Mouse (Mus musculus): Measurements from ENCODE around the gene Duoxa1. TPM values are rescaled to one million over a fixed set of nuclear protein-coding genes. Genes with fewer than 3 reads are reported as not detected.

Duoxa1 gene
- polyA plus RNA-seq, 1 experiment = 0.08 TPM

- Histone ChIP-seq H3K27me3 (ENCODE audit: control insufficient read depth, insufficient read depth, low read length) (peaks cover 13% of the 10 kb centered on the region; the same call in 1 of the 2 replicates), H3K27ac (ENCODE audit: insufficient read depth, low read depth, low read length) (no peak overlapping the region), H3K4me3 (ENCODE audit: low read depth, low read length) (peak overlapping the region; percentile 63), H3K4me1 (ENCODE audit: control insufficient read depth, insufficient read depth, insufficient read length, low read length) (peaks cover 12% of the 10 kb centered on the region), H3K36me3 (ENCODE audit: control insufficient read depth, insufficient read depth, low read length) (peaks cover 4% of the 10 kb centered on the region; the same call in 1 of the 2 replicates)
- WGBS = 2% methylated on average over 35 of the region's 35 CpGs
- no peak for TF ChIP-seq POLR2A (IDR thresholded peaks at IDR 0.05; ENCODE audit: low read depth, low read length)
- TF ChIP-seq CTCF (IDR thresholded peaks at IDR 0.05; ENCODE audit: extremely low read depth, insufficient read length, insufficient replicate concordance, low read depth, low read length) = no peak
Measured at GRCm38 (mm10) chr2:122297271-122298095, 16.0 kb downstream of the Duoxa1 start.

- Histone ChIP-seq H3K4me3 (ENCODE audit: low read depth, low read length) (no peak overlapping the region), H3K36me3 (ENCODE audit: control insufficient read depth, insufficient read depth, low read length) (peaks cover 12% of the 10 kb centered on the region), H3K4me1 (ENCODE audit: control insufficient read depth, insufficient read depth, insufficient read length, low read length) (peaks cover 3% of the 10 kb centered on the region; the same call in 1 of the 2 replicates), H3K27ac (ENCODE audit: insufficient read depth, low read depth, low read length) (no peak overlapping the region), H3K27me3 (ENCODE audit: control insufficient read depth, insufficient read depth, low read length) (0 out of 2 replicates have a peak, but pooled peaks cover 6% of the 10 kb centered on the region)
- no peak for TF ChIP-seq POLR2A (IDR thresholded peaks at IDR 0.05; ENCODE audit: low read depth, low read length)
- TF ChIP-seq CTCF (IDR thresholded peaks at IDR 0.05; ENCODE audit: extremely low read depth, insufficient read length, insufficient replicate concordance, low read depth, low read length) = no peak
- 59% methylated on average over 7 of the region's 7 CpGs for WGBS
Measured at GRCm38 (mm10) chr2:122294916-122295315, 18.6 kb downstream of the Duoxa1 start.

- H3K4me3 ChIP-seq (ENCODE audit: low read depth, low read length) = no peak overlapping the region
- WGBS = 25% methylated on average over 7 of the region's 7 CpGs
- no peak for TF ChIP-seq CTCF (IDR thresholded peaks at IDR 0.05; ENCODE audit: extremely low read depth, insufficient read length, insufficient replicate concordance, low read depth, low read length)
- no peak for TF ChIP-seq POLR2A (IDR thresholded peaks at IDR 0.05; ENCODE audit: low read depth, low read length)
- H3K4me1 ChIP-seq (ENCODE audit: control insufficient read depth, insufficient read depth, insufficient read length, low read length) = no peaks in the 10 kb centered on the region
- H3K27me3 ChIP-seq (ENCODE audit: control insufficient read depth, insufficient read depth, low read length) = no peaks in the 10 kb centered on the region
- peaks cover 32% of the 10 kb centered on the region for H3K36me3 ChIP-seq (ENCODE audit: control insufficient read depth, insufficient read depth, low read length)
- H3K27ac ChIP-seq (ENCODE audit: insufficient read depth, low read depth, low read length) = no peak overlapping the region
Measured at GRCm38 (mm10) chr2:122286137-122286536, 27.4 kb downstream of the Duoxa1 start.

GRCm38 (mm10) chr2:122284091-122284490 lies 29.4 kb downstream of the Duoxa1 start:
- peaks cover 29% of the 10 kb centered on the region for H3K36me3 ChIP-seq (ENCODE audit: control insufficient read depth, insufficient read depth, low read length)
- no peak overlapping the region for H3K4me3 ChIP-seq (ENCODE audit: low read depth, low read length)
- H3K27me3 ChIP-seq (ENCODE audit: control insufficient read depth, insufficient read depth, low read length) = no peaks in the 10 kb centered on the region
- no peak overlapping the region for H3K27ac ChIP-seq (ENCODE audit: insufficient read depth, low read depth, low read length)
- TF ChIP-seq POLR2A (IDR thresholded peaks at IDR 0.05; ENCODE audit: low read depth, low read length) (no peak), CTCF (IDR thresholded peaks at IDR 0.05; ENCODE audit: extremely low read depth, insufficient read length, insufficient replicate concordance, low read depth, low read length) (no peak)
- H3K4me1 ChIP-seq (ENCODE audit: control insufficient read depth, insufficient read depth, insufficient read length, low read length) = no peaks in the 10 kb centered on the region
- 79% methylated on average over 9 of the region's 9 CpGs for WGBS

GRCm38 (mm10) chr2:122278769-122279168 lies 34.8 kb downstream of the Duoxa1 start:
- 30% methylated on average over 3 of the region's 3 CpGs for WGBS

GRCm38 (mm10) chr2:122266407-122267193 lies 46.9 kb downstream of the Duoxa1 start:
- H3K27ac ChIP-seq (ENCODE audit: insufficient read depth, low read depth, low read length) = peak overlapping the region; percentile 91
- WGBS = 41% methylated on average over 7 of the region's 7 CpGs

More at GRCm38 (mm10) chr2:122278769-122279168, 34.8 kb downstream of the Duoxa1 start:
- H3K27ac ChIP-seq (ENCODE audit: insufficient read depth, low read depth, low read length) = no peak overlapping the region
- peaks cover 12% of the 10 kb centered on the region; the same call in 1 of the 2 replicates for H3K4me1 ChIP-seq (ENCODE audit: control insufficient read depth, insufficient read depth, insufficient read length, low read length)
- H3K4me3 ChIP-seq (ENCODE audit: low read depth, low read length) = no peak overlapping the region
- peaks cover 19% of the 10 kb centered on the region for H3K36me3 ChIP-seq (ENCODE audit: control insufficient read depth, insufficient read depth, low read length)
- H3K27me3 ChIP-seq (ENCODE audit: control insufficient read depth, insufficient read depth, low read length) = no peaks in the 10 kb centered on the region
- TF ChIP-seq POLR2A (IDR thresholded peaks at IDR 0.05; ENCODE audit: low read depth, low read length) (no peak), CTCF (IDR thresholded peaks at IDR 0.05; ENCODE audit: extremely low read depth, insufficient read length, insufficient replicate concordance, low read depth, low read length) (no peak)

More at GRCm38 (mm10) chr2:122266407-122267193, 46.9 kb downstream of the Duoxa1 start:
- Histone ChIP-seq H3K4me3 (ENCODE audit: low read depth, low read length) (no peak overlapping the region), H3K36me3 (ENCODE audit: control insufficient read depth, insufficient read depth, low read length) (peaks cover 8% of the 10 kb centered on the region), H3K27me3 (ENCODE audit: control insufficient read depth, insufficient read depth, low read length) (no peaks in the 10 kb centered on the region), H3K4me1 (ENCODE audit: control insufficient read depth, insufficient read depth, insufficient read length, low read length) (peaks cover 35% of the 10 kb centered on the region; the same call in 1 of the 2 replicates)
- TF ChIP-seq CTCF (IDR thresholded peaks at IDR 0.05; ENCODE audit: extremely low read depth, insufficient read length, insufficient replicate concordance, low read depth, low read length) (peak; percentile 48; the same call in 1 of the 2 replicates), POLR2A (IDR thresholded peaks at IDR 0.05; ENCODE audit: low read depth, low read length) (no peak; the same call in 1 of the 2 replicates)
